Mouse (Mus musculus): ENCODE data around the gene Glce.

- TF ChIP-seq POLR2A (IDR thresholded peaks at IDR 0.05; ENCODE audit: insufficient read depth, low read depth, low read length), result no peak
- no peak for TF ChIP-seq CTCF (IDR thresholded peaks at IDR 0.05; ENCODE audit: insufficient read depth, low read depth, low read length)
These were observed 5.6 kb upstream of the Glce start for GRCm38 (mm10) chr9:62128056-62128455.
